Mouse (Mus musculus): ENCODE data around the gene Nop9. TPM values are rescaled to one million over a fixed set of nuclear protein-coding genes. Genes with fewer than 3 reads are reported as not detected.

The Nop9 gene
- polyA plus RNA-seq (2012; rRNA removed; ENCODE audit: low replicate concordance): 14.6 and 30.0 TPM in 2 replicates

DNA sequence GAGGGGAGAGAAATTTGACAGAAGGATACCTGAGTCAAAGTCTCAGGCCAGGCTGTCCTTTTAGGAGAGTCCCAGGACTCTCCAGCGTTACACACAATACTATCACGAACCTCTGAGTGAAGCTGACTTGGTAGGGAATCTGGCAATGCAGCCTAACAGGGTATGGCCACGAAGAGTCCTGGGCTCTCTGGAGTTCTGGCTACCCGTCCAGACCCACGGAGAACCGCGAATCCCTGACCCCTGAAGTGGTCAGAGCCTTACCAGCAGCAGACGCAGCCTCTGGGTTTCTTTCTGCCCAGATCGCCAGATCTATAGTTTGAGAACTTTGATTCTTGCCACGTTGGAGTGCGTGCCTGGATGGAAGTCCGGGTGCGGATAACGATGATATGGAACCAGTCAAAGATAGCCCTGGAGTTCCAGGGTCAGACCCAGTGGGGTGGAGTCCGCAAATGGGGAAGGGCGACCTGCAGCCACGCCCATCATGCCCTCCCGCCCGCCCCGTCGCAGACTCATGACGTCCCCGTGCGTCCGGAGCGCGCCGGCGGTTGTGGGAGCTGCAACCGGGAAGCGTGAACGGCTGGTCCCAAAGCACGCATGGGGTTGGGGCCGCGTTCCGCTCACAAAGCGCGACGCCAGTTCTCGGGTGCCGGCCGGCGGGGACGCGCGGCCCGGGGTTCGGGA lies at the start of gene Nop9, which contains the start of gene Dhrs1:
Gene Nop9 (plus strand): TSS at position 514 of the 681 bp plus-strand sequence.
Gene Dhrs1 (minus strand): TSS at position 511 of the 681 bp plus-strand sequence.

DNA sequence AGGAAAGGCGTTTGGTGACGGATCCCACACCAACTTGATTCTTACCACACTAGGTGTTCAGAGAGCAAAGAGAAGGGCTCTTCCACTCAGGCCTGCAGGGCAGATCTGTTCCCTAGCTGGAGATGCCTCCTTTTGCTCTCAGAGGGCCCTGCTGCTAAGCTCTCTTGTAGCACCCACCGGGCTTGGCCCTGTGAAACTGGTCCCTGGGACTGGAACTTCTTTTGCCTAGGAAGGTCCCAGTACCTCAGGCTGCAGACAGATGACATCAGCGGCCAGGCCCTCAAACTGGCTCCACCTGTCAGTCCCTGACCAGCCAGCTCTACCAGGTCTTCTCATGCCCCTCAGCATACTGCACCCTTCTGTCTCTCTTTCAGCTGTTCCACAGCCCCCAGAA lies 31.8 kb upstream of the Nop9 start, which contains the start of gene Tgm1:
Gene Tgm1 (minus strand): TSS at position 198 of the 394 bp plus-strand sequence.

GRCm38 (mm10) chr14:55721700-55722437 lies 23.6 kb upstream of the Nop9 start, which contains the start of gene Rabggta:
Gene Rabggta, minus strand, starts transcription at chr14:55722263.

DNA sequence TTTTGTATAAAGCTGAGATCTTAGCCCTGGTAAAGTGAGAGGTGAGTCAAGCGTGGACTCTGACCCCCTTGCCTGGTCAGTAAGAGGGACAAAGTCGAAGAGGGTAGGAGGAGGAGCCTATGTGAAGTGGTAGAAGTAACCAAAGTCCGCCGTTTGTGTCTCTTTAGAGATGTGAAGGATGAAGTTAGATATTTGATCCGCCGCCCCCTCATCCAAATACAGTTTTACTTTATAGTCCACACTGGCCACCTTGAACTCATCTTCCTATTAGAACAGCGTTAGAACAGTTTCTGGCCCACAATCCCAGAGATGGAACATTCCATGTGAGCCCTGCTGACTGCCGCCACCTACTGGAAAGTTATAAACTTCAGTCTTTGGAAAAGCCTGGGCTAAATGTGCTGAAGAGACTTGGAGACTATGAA lies 12.9 kb downstream of the Nop9 start, which contains the start of gene Cideb:
Gene Cideb (minus strand): TSS at position 96 of the 422 bp plus-strand sequence.

DNA sequence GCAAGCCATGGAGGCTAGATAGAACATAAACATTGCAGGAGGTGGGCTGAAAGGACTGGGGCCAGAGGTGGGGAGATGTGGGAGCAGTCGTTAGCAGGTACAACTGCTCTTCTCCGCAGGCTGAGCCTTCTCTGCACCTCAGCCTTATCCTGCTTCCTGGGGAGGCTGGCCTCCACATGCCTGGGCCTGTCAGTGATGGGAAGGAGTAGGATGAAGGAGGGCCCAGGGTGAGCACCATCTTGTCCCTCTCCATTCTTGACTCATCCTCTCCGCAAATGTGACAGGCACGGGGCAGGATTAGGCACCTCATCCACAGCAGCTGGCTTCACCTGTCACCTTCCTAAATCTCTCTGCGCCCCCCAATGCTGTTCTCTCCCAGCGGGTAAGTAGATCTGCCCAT lies 15.7 kb downstream of the Nop9 start, which contains the start of gene Ltb4r2:
Gene Ltb4r2 (plus strand): TSS at position 266 of the 400 bp plus-strand sequence.

DNA sequence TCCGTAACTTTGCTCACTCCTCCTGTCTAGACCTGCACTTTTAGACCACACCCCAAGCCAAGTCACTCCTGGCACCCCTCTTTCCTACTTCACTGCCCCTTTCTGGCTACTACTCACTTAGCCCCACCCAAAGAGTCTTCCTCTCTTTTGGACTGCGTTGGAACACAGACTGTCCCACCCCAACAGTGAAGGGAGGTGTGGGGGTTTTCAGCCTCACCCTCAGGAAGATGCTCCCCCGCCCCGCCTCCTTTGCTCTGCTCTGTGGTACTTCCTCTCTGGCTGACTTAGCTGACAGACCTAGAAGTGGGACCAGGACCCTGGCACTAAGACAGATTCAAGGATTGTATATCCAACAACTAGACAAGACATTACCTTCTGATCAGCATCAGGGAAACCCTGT lies 20.2 kb downstream of the Nop9 start, which contains the start of gene Ltb4r1:
Gene Ltb4r1 (plus strand): TSS at position 267 of the 400 bp plus-strand sequence.

GRCm38 (mm10) chr14:55783958-55784235 lies 38.4 kb downstream of the Nop9 start, which contains the start of gene Adcy4:
Gene Adcy4, minus strand, starts transcription at chr14:55784095.

DNA sequence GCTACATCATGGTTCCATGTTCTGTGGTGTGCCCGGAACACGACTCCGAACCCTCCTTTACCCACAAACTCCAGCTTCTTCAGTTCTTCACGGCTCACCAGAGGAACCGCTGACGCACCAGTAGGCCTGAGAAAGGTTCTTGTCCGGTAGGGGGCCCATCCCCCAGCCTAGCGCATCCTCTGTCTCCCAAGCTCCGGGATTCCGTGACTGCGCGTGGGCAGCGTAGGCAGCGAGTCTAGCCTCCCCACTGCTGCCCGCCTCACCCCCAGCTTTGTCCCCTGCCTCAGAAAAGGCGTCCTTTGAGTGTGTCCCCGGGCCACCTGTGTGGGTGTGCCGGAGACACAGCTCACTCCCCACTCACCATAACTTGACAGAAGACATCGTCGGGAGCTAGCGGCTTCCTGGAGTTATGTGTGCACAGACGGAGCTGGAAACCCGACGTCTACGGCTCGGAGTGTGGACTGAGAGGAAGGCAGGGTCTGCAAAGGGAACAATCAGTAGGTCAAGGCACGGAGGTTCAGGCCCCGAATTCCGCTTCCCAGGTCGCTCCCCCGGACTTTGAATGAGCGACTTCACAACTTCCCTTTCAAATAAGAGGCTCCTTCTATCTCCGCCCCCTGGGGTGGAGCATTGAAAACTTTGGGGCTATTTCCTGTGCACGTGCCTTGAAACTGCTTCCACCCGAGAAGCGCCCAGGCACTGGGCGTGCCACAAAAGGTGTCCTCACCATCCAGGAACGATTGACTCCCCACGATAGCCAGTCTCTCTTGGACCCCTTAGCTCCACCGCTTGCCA lies 43.0 kb downstream of the Nop9 start, which contains the start of gene Ripk3:
Gene Ripk3 (minus strand): TSS at position 610 of the 795 bp plus-strand sequence.

Other genes starting within 250 kb of the Nop9 start
- gene Cpne6, start 235.2 kb upstream of the Nop9 start, polyA plus RNA-seq (2012; rRNA removed; ENCODE audit: low replicate concordance): 0.08 and 0.19 TPM in 2 replicates
- not detected in 2 replicates for gene Nrl, start 220.7 kb upstream of the Nop9 start, polyA plus RNA-seq (2012; rRNA removed; ENCODE audit: low replicate concordance)
- gene Pck2, start 205.4 kb upstream of the Nop9 start, polyA plus RNA-seq (2012; rRNA removed; ENCODE audit: low replicate concordance): 44.1 and 72.2 TPM in 2 replicates
- 79.4 and 81.9 TPM in 2 replicates for gene Dcaf11, start 185.7 kb upstream of the Nop9 start, polyA plus RNA-seq (2012; rRNA removed; ENCODE audit: low replicate concordance)
- 2.9 and 3.1 TPM in 2 replicates for gene A730061H03Rik, start 185.3 kb upstream of the Nop9 start, polyA plus RNA-seq (2012; rRNA removed; ENCODE audit: low replicate concordance)
- gene Fitm1, start 170.1 kb upstream of the Nop9 start, polyA plus RNA-seq (2012; rRNA removed; ENCODE audit: low replicate concordance): 0.68 and 2.5 TPM in 2 replicates
- 111 and 123 TPM in 2 replicates for gene Psme1, start 167.6 kb upstream of the Nop9 start, polyA plus RNA-seq (2012; rRNA removed; ENCODE audit: low replicate concordance)
- gene Emc9, start 160.4 kb upstream of the Nop9 start, polyA plus RNA-seq (2012; rRNA removed; ENCODE audit: low replicate concordance): 34.6 and 113 TPM in 2 replicates
- 133 and 138 TPM in 2 replicates for gene Psme2, start 154.6 kb upstream of the Nop9 start, polyA plus RNA-seq (2012; rRNA removed; ENCODE audit: low replicate concordance)
- 27.9 and 42.1 TPM in 2 replicates for gene Rnf31, start 154.0 kb upstream of the Nop9 start, polyA plus RNA-seq (2012; rRNA removed; ENCODE audit: low replicate concordance)
- gene Irf9, start 142.1 kb upstream of the Nop9 start, polyA plus RNA-seq (2012; rRNA removed; ENCODE audit: low replicate concordance): 39.3 and 81.5 TPM in 2 replicates
- gene Rec8, start 127.7 kb upstream of the Nop9 start, polyA plus RNA-seq (2012; rRNA removed; ENCODE audit: low replicate concordance): 0.10 and 23.9 TPM in 2 replicates
- gene Ipo4, start 109.7 kb upstream of the Nop9 start, polyA plus RNA-seq (2012; rRNA removed; ENCODE audit: low replicate concordance): 115 and 240 TPM in 2 replicates
- 1.3 and 8.1 TPM in 2 replicates for gene Gm49378, start 107.8 kb upstream of the Nop9 start, polyA plus RNA-seq (2012; rRNA removed; ENCODE audit: low replicate concordance)
- 73.5 and 94.8 TPM in 2 replicates for gene Tm9sf1, start 101.9 kb upstream of the Nop9 start, polyA plus RNA-seq (2012; rRNA removed; ENCODE audit: low replicate concordance)
- gene Tssk4, start 95.5 kb upstream of the Nop9 start, polyA plus RNA-seq (2012; rRNA removed; ENCODE audit: low replicate concordance): 0.77 and 1.5 TPM in 2 replicates
- 31.3 and 35.2 TPM in 2 replicates for gene Mdp1, start 85.2 kb upstream of the Nop9 start, polyA plus RNA-seq (2012; rRNA removed; ENCODE audit: low replicate concordance)
- gene Gmpr2, start 73.8 kb upstream of the Nop9 start, polyA plus RNA-seq (2012; rRNA removed; ENCODE audit: low replicate concordance): 28.6 and 31.3 TPM in 2 replicates
- gene Nedd8, start 73.6 kb upstream of the Nop9 start, polyA plus RNA-seq (2012; rRNA removed; ENCODE audit: low replicate concordance): 292 and 416 TPM in 2 replicates
- gene Tinf2, start 63.9 kb upstream of the Nop9 start, polyA plus RNA-seq (2012; rRNA removed; ENCODE audit: low replicate concordance): 12.3 and 17.1 TPM in 2 replicates
- 0.60 and 2.2 TPM in 2 replicates for gene Tgm1, start 31.8 kb upstream of the Nop9 start, polyA plus RNA-seq (2012; rRNA removed; ENCODE audit: low replicate concordance)
- gene Rabggta, start 23.4 kb upstream of the Nop9 start, polyA plus RNA-seq (2012; rRNA removed; ENCODE audit: low replicate concordance): 34.6 and 47.9 TPM in 2 replicates
- gene Dhrs1, start within 50 bp of the Nop9 start, polyA plus RNA-seq (2012; rRNA removed; ENCODE audit: low replicate concordance): 95.6 and 110 TPM in 2 replicates
- 2.5 and 4.1 TPM in 2 replicates for gene Cideb, start 12.8 kb downstream of the Nop9 start, polyA plus RNA-seq (2012; rRNA removed; ENCODE audit: low replicate concordance)
- 0.06 and 0.14 TPM in 2 replicates for gene Ltb4r2, start 15.7 kb downstream of the Nop9 start, polyA plus RNA-seq (2012; rRNA removed; ENCODE audit: low replicate concordance)
- 2.3 and 4.5 TPM in 2 replicates for gene Ltb4r1, start 20.3 kb downstream of the Nop9 start, polyA plus RNA-seq (2012; rRNA removed; ENCODE audit: low replicate concordance)
- 29.4 and 44.4 TPM in 2 replicates for gene Adcy4, start 38.4 kb downstream of the Nop9 start, polyA plus RNA-seq (2012; rRNA removed; ENCODE audit: low replicate concordance)
- gene Ripk3, start 43.2 kb downstream of the Nop9 start, polyA plus RNA-seq (2012; rRNA removed; ENCODE audit: low replicate concordance): 14.6 and 21.8 TPM in 2 replicates
- 17.6 and 94.3 TPM in 2 replicates for gene Nfatc4, start 77.5 kb downstream of the Nop9 start, polyA plus RNA-seq (2012; rRNA removed; ENCODE audit: low replicate concordance)
- 5.7 and 24.4 TPM in 2 replicates for gene Nynrin, start 108.3 kb downstream of the Nop9 start, polyA plus RNA-seq (2012; rRNA removed; ENCODE audit: low replicate concordance)
- gene Cbln3, start 138.7 kb downstream of the Nop9 start, polyA plus RNA-seq (2012; rRNA removed; ENCODE audit: low replicate concordance): 0.13 and 0.48 TPM in 2 replicates
- gene Khnyn, start 139.3 kb downstream of the Nop9 start, polyA plus RNA-seq (2012; rRNA removed; ENCODE audit: low replicate concordance): 17.0 and 28.5 TPM in 2 replicates
- gene Sdr39u1, start 154.6 kb downstream of the Nop9 start, polyA plus RNA-seq (2012; rRNA removed; ENCODE audit: low replicate concordance): 66.2 and 69.6 TPM in 2 replicates
- gene Cma1, start 199.0 kb downstream of the Nop9 start, polyA plus RNA-seq (2012; rRNA removed; ENCODE audit: low replicate concordance): 2.2 and 10.2 TPM in 2 replicates
- gene Cma2, start 205.3 kb downstream of the Nop9 start, polyA plus RNA-seq (2012; rRNA removed; ENCODE audit: low replicate concordance): not detected in 2 replicates